Mouse (Mus musculus) left cerebral cortex, postnatal 14 days (tissue): ENCODE measurements at regions not wholly inside any gene's neighbourhood (a gene's known extent, or its start where the extent isn't known, plus 50 kb on each side); places are given as distances from the start of the nearest gene placed in this dataset.

Source experiments
- DNase-seq, 2 experiments: peaks; one replicate each; pipeline ENCODE4 v3.0.0; 2021 to 2022; ENCODE audit warnings: low spot score in 2 of 2, mixed read lengths in 1 of 2
- intact Hi-C: fragments of 180-260 bp; cut with DNase I; formaldehyde crosslinking; loops from one replicate; pipeline ENCODE4 v1.15.1; 2025

DNA sequence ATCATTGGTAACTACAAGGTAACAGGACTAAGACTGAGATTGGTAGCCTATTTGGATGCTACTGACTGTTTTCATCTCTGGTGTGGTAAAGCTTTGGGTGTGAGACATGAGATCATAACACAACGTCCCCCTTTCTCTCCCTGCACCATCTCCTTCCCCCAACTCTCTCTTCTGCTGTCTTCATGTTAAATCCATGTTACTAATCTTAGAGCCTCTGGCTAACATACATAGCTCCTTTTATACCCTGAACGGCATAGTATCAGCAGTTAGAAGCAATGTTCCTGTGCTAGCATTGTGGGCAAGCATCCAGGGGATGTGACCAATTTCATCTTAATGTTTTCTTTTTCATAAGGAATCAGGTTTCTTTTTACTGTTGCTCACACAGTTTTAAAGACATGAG lies 365.1 kb upstream of the Fam241a start:
- intact Hi-C loops = no loop called here
- no peak for DNase-seq

DNA sequence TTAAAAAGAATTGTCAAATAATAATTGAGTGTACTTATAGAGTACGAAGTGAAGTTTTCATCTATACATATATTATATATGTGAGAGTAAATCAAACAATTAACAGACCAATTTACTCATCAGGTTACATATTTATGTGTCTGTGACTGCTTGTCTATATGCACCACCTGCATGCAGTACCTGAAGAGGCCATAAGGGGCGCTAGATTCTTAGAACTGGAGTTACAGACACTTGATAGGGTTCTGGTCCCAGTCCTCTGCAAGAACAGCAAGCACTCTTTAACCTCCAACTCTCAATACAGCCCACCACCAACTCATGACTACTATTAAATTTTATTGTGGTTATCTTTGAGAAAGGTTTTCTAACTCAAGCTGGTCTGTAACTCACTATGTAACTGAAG lies 351.7 kb upstream of the Fam241a start:
- intact Hi-C loops = no loop called here
- no peak for DNase-seq

DNA sequence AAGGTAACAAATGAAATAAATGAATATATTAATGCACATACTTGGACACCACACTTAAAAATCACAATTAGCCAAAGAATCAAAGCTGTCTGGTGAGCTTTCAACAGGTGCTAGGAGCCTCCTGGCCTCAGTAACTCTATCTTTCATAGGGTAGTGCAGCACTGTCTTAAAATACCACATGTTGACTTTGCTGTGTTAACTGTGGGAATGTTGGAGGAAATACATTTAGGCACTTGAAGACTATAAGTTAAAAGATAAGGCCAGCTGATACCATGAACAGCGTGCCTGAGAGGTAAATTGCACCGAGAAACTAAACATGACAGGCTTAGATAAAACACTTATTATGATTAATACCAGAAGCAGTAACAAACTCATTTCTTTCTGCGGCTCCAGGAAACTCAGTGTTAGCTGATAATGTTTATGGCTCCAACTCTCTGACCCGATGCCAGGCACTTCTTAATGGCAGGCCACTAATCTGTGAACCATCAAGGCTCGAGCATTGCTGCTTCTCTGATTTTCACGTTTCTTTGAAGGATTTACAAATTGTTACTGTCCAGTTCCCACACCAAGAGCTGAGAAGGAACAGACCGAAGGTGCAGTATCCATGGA lies 343.8 kb upstream of the Fam241a start:
- no peak for DNase-seq
- intact Hi-C loops = no loop called here

DNA sequence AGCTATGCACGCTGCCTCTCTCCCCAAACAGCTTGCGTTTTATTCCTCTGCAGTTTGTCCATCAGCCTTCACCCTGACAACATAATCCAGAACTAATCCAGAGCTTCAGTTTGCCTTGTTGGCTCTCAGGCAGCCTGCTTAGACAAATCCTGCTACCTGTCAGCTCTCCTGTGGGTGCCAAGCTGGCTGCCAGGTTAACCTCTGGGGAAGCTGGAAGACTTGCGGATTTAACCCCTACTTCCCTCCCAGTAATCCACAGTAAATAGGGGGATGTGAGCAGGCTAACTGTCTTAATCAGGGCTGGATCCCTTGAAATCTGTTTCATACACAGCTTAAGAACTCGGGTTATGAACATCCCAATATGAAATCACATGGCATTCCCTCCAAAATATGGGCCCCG lies 334.3 kb upstream of the Fam241a start:
- no peak for DNase-seq
- intact Hi-C loops = no loop called here

DNA sequence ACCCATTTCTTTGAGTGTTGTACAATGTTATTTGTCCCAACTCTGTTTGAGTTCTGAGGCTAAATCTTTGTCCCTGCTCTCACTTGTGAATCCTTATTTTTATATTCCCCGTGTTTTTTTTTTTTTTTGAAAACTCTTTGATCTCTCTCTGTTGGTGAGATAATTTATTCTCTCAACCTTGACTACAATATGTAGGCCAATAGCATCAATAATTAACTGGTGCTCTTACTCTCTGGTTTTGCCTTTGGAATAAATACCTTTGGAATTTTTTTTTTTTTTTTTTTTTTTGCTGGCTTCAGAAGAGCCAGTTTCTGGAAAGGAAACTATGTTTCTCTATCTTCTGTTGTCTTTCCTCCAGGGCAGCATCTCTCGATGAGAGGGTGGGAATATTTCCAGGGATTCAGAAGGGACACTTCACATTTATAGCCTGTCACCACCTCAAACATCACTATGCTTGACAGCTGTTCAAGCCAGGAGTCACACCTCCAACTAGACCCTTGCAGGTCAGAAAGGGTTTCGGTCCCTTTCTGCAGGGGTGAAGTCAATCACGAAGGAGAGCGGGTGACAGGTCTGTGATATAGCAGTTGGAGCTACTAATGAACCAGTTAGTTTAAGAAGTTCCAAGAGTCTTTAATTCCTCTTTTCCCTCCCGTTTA lies 330.9 kb upstream of the Fam241a start:
- DNase-seq = no peak
- intact Hi-C loops = no loop called here

DNA sequence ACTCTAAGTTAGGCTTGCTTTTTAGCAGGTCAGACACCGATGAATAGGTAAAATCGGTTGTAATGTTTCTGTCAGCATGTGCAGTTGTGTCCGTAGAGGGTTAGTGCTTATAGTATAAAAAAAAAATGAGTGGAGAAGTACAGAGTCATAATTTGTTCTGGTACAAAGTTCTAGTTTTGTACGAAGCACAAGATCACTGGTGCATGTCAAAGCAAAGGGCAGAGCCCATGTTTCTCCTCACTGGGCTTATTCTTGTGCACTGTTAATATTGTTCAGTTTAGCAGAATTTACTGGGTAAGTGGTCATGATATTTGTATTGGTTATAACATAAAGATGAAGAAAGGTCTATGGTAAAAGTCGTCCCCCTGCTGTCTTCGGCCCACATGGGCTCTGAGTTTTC lies 330.4 kb upstream of the Fam241a start:
- DNase-seq = no peak
- intact Hi-C loops = no loop called here

DNA sequence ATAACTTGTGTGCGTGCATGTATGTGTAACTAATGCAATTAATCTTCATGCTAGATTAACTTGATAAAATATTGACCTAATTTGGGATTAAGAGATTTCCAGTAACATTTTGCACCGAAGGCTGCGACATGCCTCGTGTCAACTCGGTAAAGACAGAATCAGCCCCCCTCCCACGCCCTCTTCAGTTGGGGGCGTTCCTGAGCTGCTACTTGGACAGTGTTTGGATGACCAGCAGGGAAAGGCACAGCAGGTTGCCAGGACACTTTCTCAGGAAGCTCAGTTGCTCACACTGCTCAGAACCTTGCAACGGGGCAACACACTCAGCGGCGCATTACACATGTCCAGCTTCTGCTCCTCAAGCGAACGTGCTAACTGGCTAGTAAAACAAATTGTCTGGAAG lies 326.2 kb upstream of the Fam241a start:
- DNase-seq = no peak
- intact Hi-C loops = no loop called here

DNA sequence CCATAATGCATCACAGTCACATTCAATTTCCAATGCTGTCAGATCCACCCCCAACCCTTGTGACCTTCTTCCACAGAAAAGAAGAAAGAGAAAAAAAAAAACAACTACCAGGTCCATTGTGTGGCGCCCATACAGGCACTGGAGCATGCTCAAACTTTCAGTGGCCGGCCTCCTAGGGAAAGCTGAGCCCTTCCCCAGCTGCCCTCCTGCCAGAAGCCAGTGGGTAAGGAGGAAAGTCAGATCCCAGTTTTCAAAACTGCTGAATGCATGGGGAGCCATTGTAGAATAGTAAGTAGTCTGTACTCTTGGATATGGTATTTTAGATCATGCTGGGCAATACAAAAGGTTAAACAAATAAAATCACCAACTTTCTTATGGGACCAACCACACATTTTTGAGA lies 325.5 kb upstream of the Fam241a start:
- intact Hi-C loops = no loop called here
- no peak for DNase-seq

DNA sequence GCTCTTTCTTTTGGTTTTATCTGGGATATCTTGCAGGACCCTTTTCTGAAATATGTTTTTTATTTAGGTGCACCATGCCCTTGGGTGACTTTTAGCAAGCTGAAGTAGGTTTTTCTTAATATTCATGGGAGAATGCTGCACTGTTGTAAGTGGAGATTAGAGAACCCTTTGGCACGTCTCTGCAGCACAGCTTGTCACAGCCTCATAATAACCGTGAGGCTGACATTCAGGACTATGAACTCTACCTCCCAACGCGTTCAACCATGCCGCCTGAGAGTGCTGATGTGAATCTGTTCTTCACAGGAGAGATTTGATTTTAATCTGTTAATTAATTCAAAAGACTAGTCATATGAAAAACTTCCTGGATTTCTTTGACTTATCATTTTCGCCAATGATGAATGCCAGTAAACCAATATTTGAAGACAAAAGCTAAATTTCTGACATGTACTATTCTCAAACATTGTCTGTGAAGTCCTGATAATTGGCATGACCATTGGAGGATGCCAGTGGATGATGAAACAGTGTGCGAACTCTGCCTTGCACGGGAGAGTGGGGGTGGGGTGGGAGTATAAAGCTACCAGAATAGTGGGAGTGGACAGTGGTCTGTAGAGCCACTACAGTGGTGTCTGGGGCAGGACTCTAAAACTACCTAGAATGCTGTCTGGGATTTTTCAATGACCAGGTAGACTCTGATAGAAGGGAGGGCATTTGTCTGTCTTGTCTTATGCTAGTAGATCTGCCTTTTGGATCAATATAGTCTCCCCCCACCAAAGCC lies 324.8 kb upstream of the Fam241a start:
- no peak for DNase-seq
- intact Hi-C loops = no loop called here

DNA sequence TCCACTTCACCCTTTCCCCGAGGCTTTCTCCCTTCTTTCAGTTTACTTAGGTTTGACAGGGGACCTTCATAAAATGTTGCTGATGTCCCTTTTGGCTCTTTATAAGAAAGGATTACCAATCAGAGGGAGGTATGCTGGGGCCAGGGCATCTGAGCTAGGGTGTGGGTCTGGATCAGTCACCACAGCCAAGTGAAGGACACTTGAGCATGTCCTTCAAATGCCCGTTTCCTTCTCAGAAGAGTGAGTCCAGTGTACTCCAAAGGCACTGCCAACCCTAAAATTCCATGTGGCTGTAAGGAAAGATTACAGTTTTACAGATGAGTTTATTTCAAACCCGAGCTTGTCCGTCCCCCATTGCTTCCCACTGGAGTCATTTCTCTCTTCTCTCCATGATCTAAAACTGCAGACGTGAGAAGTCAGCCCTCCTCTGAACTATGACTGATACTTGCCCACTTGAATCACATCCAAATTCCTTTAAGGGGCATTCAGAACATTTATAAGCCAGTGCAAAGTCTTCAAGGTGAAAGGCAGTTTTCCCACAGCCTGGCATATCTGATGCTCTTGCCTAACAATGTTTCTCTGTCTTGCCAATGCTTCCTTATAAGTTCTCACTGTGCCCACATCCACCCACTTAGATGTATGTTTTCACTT lies 321.8 kb upstream of the Fam241a start:
- DNase-seq = no peak
- intact Hi-C loops = no loop called here

DNA sequence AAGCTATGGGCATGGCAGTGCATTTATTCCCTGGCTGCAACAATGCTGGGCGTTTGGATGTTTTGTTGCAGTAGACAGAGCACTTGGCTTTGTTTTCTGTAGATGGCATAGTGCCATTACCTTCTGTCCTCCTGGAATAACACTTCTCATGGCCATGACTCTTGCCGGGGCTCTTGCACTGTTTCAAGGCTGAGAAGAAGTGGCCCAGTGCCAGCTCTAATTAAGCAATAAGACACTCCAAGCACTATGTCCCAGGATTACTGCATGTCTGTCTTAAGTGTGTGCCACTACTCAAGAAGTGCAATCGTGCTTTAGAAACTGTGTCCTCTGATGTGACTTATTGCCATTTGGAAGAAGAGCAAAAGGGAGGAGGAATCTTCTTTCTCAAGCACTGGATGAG lies 316.1 kb upstream of the Fam241a start:
- DNase-seq = no peak
- intact Hi-C loops = no loop called here

DNA sequence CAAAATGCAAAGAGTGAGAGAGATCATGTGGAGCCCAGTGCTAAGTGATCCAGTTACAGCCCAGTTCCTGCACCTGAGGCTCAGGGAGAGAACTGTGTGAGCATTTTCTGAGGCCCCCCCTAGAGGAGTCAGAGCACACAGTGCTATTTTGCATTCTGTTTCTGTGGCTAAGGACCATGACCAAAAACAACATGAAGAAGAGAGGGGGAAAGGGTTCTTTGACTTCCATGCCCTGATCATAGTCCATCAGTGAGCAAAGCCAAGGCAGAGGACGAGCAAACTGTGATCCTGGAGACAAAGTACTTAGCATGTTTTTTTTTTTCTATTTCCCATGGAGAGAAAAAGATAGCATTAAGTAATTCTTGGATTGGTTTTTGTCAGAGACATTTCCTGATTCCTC lies 314.5 kb upstream of the Fam241a start:
- intact Hi-C loops = no loop called here
- no peak for DNase-seq

DNA sequence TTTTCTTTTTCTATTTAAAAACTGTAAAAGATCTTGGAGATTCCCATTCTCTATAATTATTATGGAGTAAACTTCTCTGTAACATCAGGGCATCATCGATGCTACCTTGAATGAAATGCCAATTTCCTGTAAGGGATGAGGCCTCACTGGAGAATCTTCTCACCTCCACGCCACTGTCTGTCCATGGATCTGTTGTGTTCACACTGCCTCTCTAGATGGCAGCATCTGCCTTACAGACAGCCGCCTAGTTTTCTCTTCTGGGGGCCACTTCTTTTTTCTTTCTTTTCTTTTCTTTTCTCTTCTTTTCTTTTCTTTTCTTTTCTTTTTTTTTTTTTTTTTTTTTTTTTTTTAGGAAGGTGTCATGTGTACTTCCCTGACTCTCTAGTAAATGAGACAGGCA lies 310.8 kb upstream of the Fam241a start:
- intact Hi-C loops = loop anchor here (5.0 kb wide), 1 partner anchor 130 kb away; no protein-coding TSS in a partner anchor
- no peak for DNase-seq

DNA sequence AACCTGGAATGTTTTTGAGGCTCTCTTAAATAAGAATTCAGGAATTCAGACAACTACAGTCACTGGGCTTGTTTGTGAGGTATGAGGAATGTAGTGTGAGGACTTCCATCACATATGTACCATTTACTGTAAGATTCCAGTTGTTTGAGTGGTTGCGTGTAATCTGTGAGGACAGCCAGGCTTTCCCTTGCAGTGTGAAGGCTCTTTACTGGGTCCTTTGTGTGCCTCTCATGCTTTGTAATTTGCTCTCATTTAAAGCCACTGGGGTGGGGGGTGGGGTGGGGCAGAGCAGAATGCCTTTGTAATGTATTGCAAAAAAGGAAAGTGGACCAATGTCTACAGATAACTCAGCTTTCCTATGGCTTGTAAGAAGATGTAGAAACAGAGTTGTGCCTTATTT lies 310.4 kb upstream of the Fam241a start:
- DNase-seq = no peak
- intact Hi-C loops = loop anchor here (5.0 kb wide), 1 partner anchor 131 kb away; no protein-coding TSS in a partner anchor

DNA sequence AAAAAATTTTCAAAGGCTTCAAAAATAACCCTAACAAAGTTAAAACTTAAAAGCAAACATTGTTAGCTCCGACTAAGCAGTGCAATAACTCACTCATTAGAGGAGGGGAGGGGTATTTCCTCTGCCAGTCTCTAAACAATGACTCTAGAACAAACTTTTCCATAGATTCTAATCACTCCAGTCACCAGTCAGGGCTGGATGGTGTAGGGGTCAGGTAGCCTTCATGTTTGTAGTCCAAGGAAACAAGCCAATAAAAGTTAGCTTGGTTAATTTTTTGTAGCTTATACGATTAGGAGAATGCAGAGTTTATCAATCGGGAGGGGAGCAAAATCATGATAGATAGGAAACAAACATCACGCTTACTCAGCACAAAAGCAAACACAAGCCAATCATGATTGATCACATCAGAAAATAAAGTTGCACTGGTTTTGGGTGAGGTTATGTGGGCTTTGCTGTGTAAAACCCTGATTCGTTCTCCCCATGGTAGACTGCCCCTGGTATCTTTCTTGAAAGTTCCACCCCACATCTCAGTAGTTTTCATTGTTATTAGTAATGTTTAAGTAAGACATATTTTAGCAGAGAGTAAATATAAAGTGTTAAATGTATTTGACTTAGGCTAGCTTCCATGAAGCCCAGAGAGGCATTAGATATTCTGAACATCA lies 304.6 kb upstream of the Fam241a start:
- intact Hi-C loops = no loop called here
- no peak for DNase-seq

DNA sequence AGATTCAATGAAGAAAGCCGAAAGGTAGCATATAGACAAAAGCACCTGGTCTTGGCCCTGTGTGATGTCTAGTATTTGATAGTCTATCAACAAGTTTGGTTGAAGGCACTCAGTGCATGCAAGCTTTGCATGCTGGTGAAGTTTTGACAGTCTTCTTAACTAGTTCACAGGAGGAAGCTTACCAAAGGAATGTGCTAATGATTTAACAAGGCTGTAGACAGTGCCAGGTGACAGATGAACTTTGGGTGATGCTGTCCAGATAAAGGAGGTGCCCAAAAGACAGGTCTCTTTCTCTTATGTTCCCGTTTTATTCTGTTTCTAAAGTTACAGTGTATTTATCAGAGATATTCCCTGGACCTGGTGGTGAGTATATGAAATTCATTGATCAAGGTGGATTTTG lies 303.3 kb upstream of the Fam241a start:
- no peak for DNase-seq
- intact Hi-C loops = no loop called here

DNA sequence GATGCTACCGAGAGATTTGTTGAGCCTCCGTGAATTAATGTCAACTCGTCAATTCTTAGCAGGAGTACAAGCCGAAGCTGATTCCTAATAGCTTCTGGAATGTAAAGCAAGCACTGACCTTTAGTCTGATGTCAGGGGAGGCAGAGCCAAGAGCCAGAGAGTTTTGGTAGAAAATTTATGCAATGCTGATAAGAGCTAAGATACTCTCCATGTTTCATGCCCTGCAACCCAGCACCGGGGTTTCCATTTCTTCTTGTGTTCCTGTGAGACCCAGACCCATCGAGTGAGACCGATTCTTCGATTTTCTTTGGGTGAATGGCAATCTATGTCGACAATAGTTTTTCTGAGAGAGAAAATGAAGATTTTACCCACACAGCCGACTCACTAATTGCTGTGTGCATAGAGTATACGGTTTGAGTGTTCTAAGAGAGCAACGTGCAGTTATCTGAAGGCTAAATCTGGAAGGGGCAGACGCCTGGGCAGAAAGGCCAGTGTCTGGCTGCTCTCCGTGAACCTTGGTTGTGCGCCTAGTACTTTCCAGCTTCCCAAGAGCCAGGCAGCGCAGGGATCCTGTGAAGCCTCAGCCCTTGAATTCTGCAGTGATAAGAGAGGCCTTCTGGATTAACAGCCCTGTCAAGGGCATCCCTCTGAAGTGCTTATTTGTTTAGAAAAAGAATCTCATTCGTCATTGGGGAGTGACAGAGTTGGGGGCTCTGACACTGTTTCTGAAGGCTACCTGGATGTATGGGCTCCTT lies 296.1 kb upstream of the Fam241a start:
- DNase-seq = no peak
- intact Hi-C loops = no loop called here

DNA sequence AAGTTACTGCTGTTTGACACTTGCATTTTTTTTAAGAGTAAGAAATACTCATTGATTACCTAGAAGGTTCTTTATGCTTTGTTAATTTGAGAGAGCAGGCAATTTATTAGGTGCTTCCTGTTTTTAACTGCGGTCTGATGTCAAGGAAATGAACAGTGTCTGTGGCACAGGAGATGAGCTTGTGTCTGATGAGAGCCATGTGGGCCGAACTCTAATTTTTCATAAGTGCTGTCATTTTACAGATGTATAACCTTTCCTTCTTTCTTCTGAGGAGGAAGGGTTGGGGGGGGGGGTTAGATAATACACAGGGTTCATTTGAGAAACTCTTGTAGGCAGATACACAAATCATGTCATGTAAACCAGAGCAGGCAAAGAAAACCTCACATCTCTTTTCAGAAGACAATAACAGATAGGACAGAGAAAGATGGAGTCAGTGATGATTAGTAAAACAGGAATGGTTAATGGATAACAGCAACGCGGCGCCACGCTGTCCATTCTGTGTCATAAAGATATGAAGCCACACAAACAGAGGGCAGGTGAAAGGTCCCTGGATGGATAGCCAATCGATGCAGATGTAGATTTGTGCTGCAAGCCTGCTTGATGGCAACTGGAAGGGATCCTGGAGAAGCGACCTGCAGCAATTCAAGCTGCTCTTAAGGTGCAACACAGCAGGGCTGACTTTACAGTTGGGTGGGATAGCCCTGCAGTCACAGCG lies 291.4 kb upstream of the Fam241a start:
- intact Hi-C loops = loop anchor here (5.0 kb wide), 1 partner anchor 150 kb away; no protein-coding TSS in a partner anchor
- DNase-seq = no peak
